In the genomic region with DNA sequence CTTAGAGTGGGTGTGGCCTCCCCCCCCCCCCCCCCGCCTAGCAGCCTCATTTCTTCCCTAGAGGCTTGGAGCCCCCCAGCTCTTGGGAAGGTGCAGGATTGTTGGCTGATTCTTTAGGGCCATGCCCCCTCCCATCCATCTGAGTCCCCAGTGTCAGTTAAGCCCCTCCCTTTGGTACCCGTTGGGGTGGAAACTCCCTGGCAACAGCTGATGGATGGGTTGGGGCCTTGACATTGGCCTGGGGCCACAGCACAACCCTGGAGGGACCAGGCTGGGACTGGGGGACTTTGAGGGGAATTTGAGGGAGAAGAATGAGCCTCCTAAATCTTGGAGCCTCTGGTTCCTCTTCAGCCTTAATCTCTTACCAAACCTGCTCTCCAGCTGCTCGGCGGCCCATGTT, we compare ENCODE assay signal across 9 mouse cellular contexts. TPM values are rescaled to one million over a fixed set of nuclear protein-coding genes. Genes with fewer than 3 reads are reported as not detected.
DNase-seq lines count a peak whose midpoint lies in the region; ATAC-seq lines count a peak whose summit lies in the region.
"Had no signal": no experiment of that assay in that cellular context is flagged by ENCODE, and none has a peak within 500 bp of the region (broad histone marks: within the 10 kb centered on the region; RNA-seq: fewer than 3 reads in every experiment).

No protein-coding gene starts in this region.

- 44% methylated on average over 3 of the region's 4 CpGs for WGBS in heart, embryonic 11.5 days (ENCODE audit: insufficient replicate concordance)
- 28% methylated on average over 3 of the region's 4 CpGs for WGBS in embryonic facial prominence, embryonic 15.5 days
- WGBS in limb, embryonic 15.5 days, result 25% methylated on average over 3 of the region's 4 CpGs

- no peak for ATAC-seq in heart, embryonic 11.5 days (replicated peaks; ENCODE audit: insufficient number of reproducible peaks, low FRiP score, low TSS enrichment)
- ATAC-seq in embryonic facial prominence, embryonic 15.5 days (ENCODE audit: insufficient number of reproducible peaks, low FRiP score, low TSS enrichment, low read depth), result no peak
- ATAC-seq in limb, embryonic 15.5 days (ENCODE audit: insufficient number of reproducible peaks, low FRiP score, low TSS enrichment, low read depth), result no peak; the same call in 1 of the 2 replicates
- no peak for ATAC-seq in cerebellum, adult (ENCODE audit: insufficient number of reproducible peaks, low FRiP score, low TSS enrichment)
- ATAC-seq in erythroid progenitor cell, adult 5-6 weeks (replicated peaks; ENCODE audit: low FRiP score, poor library complexity, severe bottlenecking), result no peak

- peak overlapping the region; percentile 67; the same call in 1 of the 2 replicates for H3K27ac ChIP-seq in heart, embryonic 11.5 days (ENCODE audit: low read depth, low read length)
- H3K27ac ChIP-seq in embryonic facial prominence, embryonic 15.5 days (replicated peaks), result peak overlapping the region; percentile 89
- H3K27ac ChIP-seq in limb, embryonic 15.5 days, result peak overlapping the region; percentile 86

- intact Hi-C loops in heart, postnatal 36 days (cut with DNase I), result no loop called here

- H3K4me3 ChIP-seq in heart, embryonic 11.5 days (ENCODE audit: low read depth, low read length), result no peak overlapping the region
- no peak overlapping the region for H3K4me3 ChIP-seq in embryonic facial prominence, embryonic 15.5 days (replicated peaks)
- H3K4me3 ChIP-seq in limb, embryonic 15.5 days, result no peak overlapping the region

- H3K36me3 ChIP-seq in heart, embryonic 11.5 days (ENCODE audit: control insufficient read depth, insufficient read depth, low read length), result no peaks in the 10 kb centered on the region
- H3K36me3 ChIP-seq in embryonic facial prominence, embryonic 15.5 days, result 0 out of 2 replicates have a peak, but pooled peaks cover 8% of the 10 kb centered on the region
- peaks cover 14% of the 10 kb centered on the region; the same call in 1 of the 2 replicates for H3K36me3 ChIP-seq in limb, embryonic 15.5 days

- H3K9me3 ChIP-seq in heart, embryonic 11.5 days (replicated peaks; ENCODE audit: control insufficient read depth, low read length), result no peaks in the 10 kb centered on the region
- H3K9me3 ChIP-seq in embryonic facial prominence, embryonic 15.5 days (replicated peaks), result no peaks in the 10 kb centered on the region
- H3K9me3 ChIP-seq in limb, embryonic 15.5 days, result no peaks in the 10 kb centered on the region

- H3K9ac ChIP-seq in heart, embryonic 11.5 days (ENCODE audit: low read depth, low read length), result no peak overlapping the region
- no peak overlapping the region for H3K9ac ChIP-seq in embryonic facial prominence, embryonic 15.5 days
- no peak overlapping the region for H3K9ac ChIP-seq in limb, embryonic 15.5 days

- H3K4me2 ChIP-seq in heart, embryonic 11.5 days, result no peak overlapping the region
- H3K4me2 ChIP-seq in embryonic facial prominence, embryonic 15.5 days (replicated peaks), result peak overlapping the region; percentile 38
- H3K4me2 ChIP-seq in limb, embryonic 15.5 days, result peak overlapping the region; percentile 27; the same call in 1 of the 2 replicates

- DNase-seq in heart, postnatal 36 days, result no peak
- peak; percentile 49 for DNase-seq in 3T3-L1 (ENCODE audit: low read depth, low spot score)
- no peak for DNase-seq in c-Kit-positive CD71-positive TER-119-positive erythroid progenitor cells, embryonic 14.5 days (ENCODE audit: low spot score)
- DNase-seq: kidney, postnatal 36 days had no signal

- H3K4me1 ChIP-seq in heart, embryonic 11.5 days (ENCODE audit: control insufficient read depth, insufficient read depth, low read length), result peaks cover 91% of the 10 kb centered on the region
- H3K4me1 ChIP-seq in embryonic facial prominence, embryonic 15.5 days, result peaks cover 92% of the 10 kb centered on the region
- H3K4me1 ChIP-seq in limb, embryonic 15.5 days, result peaks cover 93% of the 10 kb centered on the region

- no peaks in the 10 kb centered on the region for H3K27me3 ChIP-seq in heart, embryonic 11.5 days (ENCODE audit: control insufficient read depth, insufficient read depth, low read length)
- no peaks in the 10 kb centered on the region for H3K27me3 ChIP-seq in embryonic facial prominence, embryonic 15.5 days
- no peaks in the 10 kb centered on the region for H3K27me3 ChIP-seq in limb, embryonic 15.5 days

RNA-seq across cellular contexts. Expression of a gene that starts 13.3 kb away (rescaled TPM):
- polyA plus RNA-seq in heart, embryonic 11.5 days (2014; fragmentation: Nextera tagmentation; extraction: Ambion mirVana), result 7.0 and 9.1 TPM in 2 replicates
- 10 to 100 TPM; 41.9 to 50.8 TPM for total RNA-seq in heart, postnatal 36 days (2021)
- polyA plus RNA-seq in embryonic facial prominence, embryonic 15.5 days (2015; fragmentation: Nextera tagmentation; extraction: Ambion mirVana), result 13.2 and 13.9 TPM in 2 replicates
- 10.7 and 13.2 TPM in 2 replicates for polyA plus RNA-seq in limb, embryonic 15.5 days (2015; fragmentation: Nextera tagmentation; extraction: Ambion mirVana)
- total RNA-seq in erythroid progenitor cell, adult 5-6 weeks (2015; ENCODE audit: low replicate concordance), result 2.9 TPM in 2 replicates
- 0.26 TPM in 1 of 2 replicates, not detected in the other for total RNA-seq in erythroid progenitor cell, adult 5-6 weeks (2017; ENCODE audit: low replicate concordance)

RNA-seq across cellular contexts. Expression of a gene that starts 50.5 kb away (rescaled TPM):
- 0.40 and 0.63 TPM in 2 replicates for polyA plus RNA-seq in heart, embryonic 11.5 days (2014; fragmentation: Nextera tagmentation; extraction: Ambion mirVana)
- total RNA-seq in heart, postnatal 36 days (2021), result under 1 TPM; 0.31 to 0.60 TPM
- 0.55 and 0.65 TPM in 2 replicates for polyA plus RNA-seq in embryonic facial prominence, embryonic 15.5 days (2015; fragmentation: Nextera tagmentation; extraction: Ambion mirVana)
- 0.36 and 0.41 TPM in 2 replicates for polyA plus RNA-seq in limb, embryonic 15.5 days (2015; fragmentation: Nextera tagmentation; extraction: Ambion mirVana)
- total RNA-seq in erythroid progenitor cell, adult 5-6 weeks (2015; ENCODE audit: low replicate concordance), result 8.4 and 12.6 TPM in 2 replicates
- 7.8 and 9.7 TPM in 2 replicates for total RNA-seq in erythroid progenitor cell, adult 5-6 weeks (2017; ENCODE audit: low replicate concordance)
